Mouse (Mus musculus) myocyte (in vitro differentiated cells): Measurements from ENCODE around the gene Wdfy4.

Experiments
- CEBPB ChIP-seq: IDR thresholded peaks from 2 replicates; pipeline ENCODE4 v1.6.1; 2011; ENCODE audit warnings: mild to moderate bottlenecking, moderate library complexity; ENCODE audit not compliant: poor library complexity, insufficient read depth, severe bottlenecking
- E2F4 ChIP-seq: IDR thresholded peaks from one replicate; pipeline ENCODE4 v1.6.1; 2011; ENCODE audit warnings: mild to moderate bottlenecking, control low read depth, moderate library complexity; ENCODE audit not compliant: insufficient read depth
- MYOD1 ChIP-seq, 3 experiments: IDR thresholded peaks; one replicate each; pipeline ENCODE4 v1.6.1; 2011; ENCODE audit warnings: control low read depth in 2 of 3, low read depth in 2 of 3, mild to moderate bottlenecking in 2 of 3, moderate library complexity in 1 of 3; ENCODE audit not compliant: insufficient read length in 2 of 3, control insufficient read depth in 1 of 3
- POLR2A ChIP-seq: IDR thresholded peaks from one replicate; pipeline ENCODE4 v1.6.1; 2011; ENCODE audit warnings: low read depth, mild to moderate bottlenecking, control low read depth, moderate library complexity; ENCODE audit not compliant: insufficient read length
- POLR2AphosphoS2 ChIP-seq: IDR thresholded peaks from one replicate; pipeline ENCODE4 v1.6.1; 2011; ENCODE audit warnings: low read depth, control low read depth; ENCODE audit not compliant: insufficient read length

GRCm38 (mm10) chr14:33135170-33135569 lies 50.1 kb downstream of the Wdfy4 start:
- no peak for TF ChIP-seq POLR2A
- no peak for TF ChIP-seq E2F4
- TF ChIP-seq POLR2AphosphoS2 = no peak
- no peak for TF ChIP-seq MYOD1 (IDR thresholded peaks at IDR 0.05; ENCODE audit: control insufficient read depth in 1 of 3, insufficient read length in 2 of 3, low read depth in 2 of 3)
- no peak for TF ChIP-seq CEBPB
